Mouse (Mus musculus): ENCODE results near the gene Padi1. TPM values are rescaled to one million over a fixed set of nuclear protein-coding genes. Genes with fewer than 3 reads are reported as not detected.

Padi1 gene
- polyA plus RNA-seq, 1 experiment from 2014 or later: 1.0 TPM

GRCm38 (mm10) chr4:140862036-140862650 lies 16.6 kb upstream of the Padi1 start:
- H3K9ac ChIP-seq: no peak overlapping the region

GRCm38 (mm10) chr4:140860767-140861147 lies 15.2 kb upstream of the Padi1 start:
- Histone ChIP-seq H3K4me1 (no peaks in the 10 kb centered on the region; the same call in 1 of the 2 replicates), H3K27ac (replicated peaks) (no peak overlapping the region), H3K36me3 (no peaks in the 10 kb centered on the region), H3K9me3 (replicated peaks) (no peaks in the 10 kb centered on the region), H3K27me3 (no peaks in the 10 kb centered on the region), H3K9ac (no peak overlapping the region), H3K4me3 (replicated peaks) (no peak overlapping the region), H3K4me2 (replicated peaks) (no peak overlapping the region)
- 87% methylated on average over 7 of the region's 7 CpGs for WGBS
- no peak for ATAC-seq (ENCODE audit: insufficient number of reproducible peaks, low FRiP score, low TSS enrichment, low read depth)

More at GRCm38 (mm10) chr4:140862036-140862650, 16.6 kb upstream of the Padi1 start:
- H3K36me3 ChIP-seq: no peaks in the 10 kb centered on the region
- no peaks in the 10 kb centered on the region; the same call in 1 of the 2 replicates for H3K4me1 ChIP-seq
- no peaks in the 10 kb centered on the region for H3K27me3 ChIP-seq
- no peak overlapping the region for H3K4me3 ChIP-seq (replicated peaks)
- H3K27ac ChIP-seq (replicated peaks): no peak overlapping the region
- 76% methylated on average over 11 of the region's 11 CpGs for WGBS
- no peak for ATAC-seq (ENCODE audit: insufficient number of reproducible peaks, low FRiP score, low TSS enrichment, low read depth)
- no peak overlapping the region for H3K4me2 ChIP-seq (replicated peaks)
- no peaks in the 10 kb centered on the region for H3K9me3 ChIP-seq (replicated peaks)

DNA sequence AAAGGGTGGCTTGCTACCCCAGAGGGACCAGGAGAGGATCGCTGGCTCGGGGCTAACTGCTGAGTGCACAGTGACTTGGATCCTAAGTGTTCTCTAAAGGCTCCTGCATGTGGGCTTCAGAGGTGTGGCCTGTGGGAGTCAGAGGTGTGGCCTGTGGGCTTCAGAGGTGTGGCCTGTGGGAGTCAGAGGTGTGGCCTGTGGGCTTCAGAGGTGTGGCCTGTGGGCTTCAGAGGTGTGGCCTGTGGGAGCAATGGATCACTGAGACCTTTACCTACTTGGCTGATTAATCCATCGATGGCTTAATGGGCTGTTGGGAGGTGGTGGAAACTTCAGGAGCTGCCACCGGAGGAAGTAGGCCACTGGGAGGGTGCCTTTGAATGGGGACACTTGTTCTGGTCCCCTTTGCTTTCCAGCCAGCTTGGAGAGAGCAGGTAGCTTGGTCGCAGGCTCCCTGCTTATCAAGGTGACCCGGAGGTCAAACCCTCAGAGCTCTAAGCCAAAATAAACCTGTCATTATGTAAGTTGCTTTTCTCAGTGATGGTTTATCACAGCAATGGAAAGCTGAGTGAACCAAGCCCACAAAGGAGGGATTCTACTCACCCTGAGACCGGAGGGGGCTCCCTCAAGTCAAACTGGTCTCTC lies 14.7 kb upstream of the Padi1 start:
- no peak overlapping the region for H3K4me2 ChIP-seq (replicated peaks)
- ATAC-seq (ENCODE audit: insufficient number of reproducible peaks, low FRiP score, low TSS enrichment, low read depth): 0 out of 2 replicates have a peak, but pooled peaks have one; percentile 31
- H3K36me3 ChIP-seq: no peaks in the 10 kb centered on the region
- H3K27me3 ChIP-seq: no peaks in the 10 kb centered on the region
- no peak overlapping the region for H3K9ac ChIP-seq
- WGBS: 54% methylated on average over 7 of the region's 7 CpGs
- H3K9me3 ChIP-seq (replicated peaks): no peaks in the 10 kb centered on the region
- no peak overlapping the region for H3K4me3 ChIP-seq (replicated peaks)
- H3K4me1 ChIP-seq: no peaks in the 10 kb centered on the region; the same call in 1 of the 2 replicates
- no peak overlapping the region for H3K27ac ChIP-seq (replicated peaks)

GRCm38 (mm10) chr4:140859291-140859690 lies 13.7 kb upstream of the Padi1 start:
- no peak overlapping the region for H3K4me2 ChIP-seq (replicated peaks)
- no peak overlapping the region for H3K4me3 ChIP-seq (replicated peaks)
- H3K9ac ChIP-seq: no peak overlapping the region
- H3K27ac ChIP-seq (replicated peaks): no peak overlapping the region
- no peaks in the 10 kb centered on the region for H3K9me3 ChIP-seq (replicated peaks)
- peaks cover 3% of the 10 kb centered on the region; the same call in 1 of the 2 replicates for H3K4me1 ChIP-seq
- H3K27me3 ChIP-seq: no peaks in the 10 kb centered on the region
- H3K36me3 ChIP-seq: no peaks in the 10 kb centered on the region
- WGBS: 79% methylated on average over 11 of the region's 11 CpGs
- no peak for ATAC-seq (ENCODE audit: insufficient number of reproducible peaks, low FRiP score, low TSS enrichment, low read depth)

GRCm38 (mm10) chr4:140857813-140858212 lies 12.2 kb upstream of the Padi1 start:
- Histone ChIP-seq H3K9ac (no peak overlapping the region), H3K27ac (replicated peaks) (no peak overlapping the region), H3K36me3 (no peaks in the 10 kb centered on the region), H3K4me3 (replicated peaks) (no peak overlapping the region), H3K4me1 (peaks cover 3% of the 10 kb centered on the region; the same call in 1 of the 2 replicates), H3K9me3 (replicated peaks) (no peaks in the 10 kb centered on the region), H3K4me2 (replicated peaks) (no peak overlapping the region), H3K27me3 (no peaks in the 10 kb centered on the region)
- WGBS: 65% methylated on average over 7 of the region's 7 CpGs
- no peak for ATAC-seq (ENCODE audit: insufficient number of reproducible peaks, low FRiP score, low TSS enrichment, low read depth)

GRCm38 (mm10) chr4:140857041-140857440 lies 11.5 kb upstream of the Padi1 start:
- Histone ChIP-seq H3K9ac (no peak overlapping the region), H3K27ac (replicated peaks) (no peak overlapping the region), H3K4me2 (replicated peaks) (no peak overlapping the region), H3K27me3 (no peaks in the 10 kb centered on the region), H3K36me3 (no peaks in the 10 kb centered on the region), H3K9me3 (replicated peaks) (no peaks in the 10 kb centered on the region), H3K4me3 (replicated peaks) (no peak overlapping the region), H3K4me1 (peaks cover 3% of the 10 kb centered on the region; the same call in 1 of the 2 replicates)
- no peak for ATAC-seq (ENCODE audit: insufficient number of reproducible peaks, low FRiP score, low TSS enrichment, low read depth)
- 67% methylated on average over 5 of the region's 5 CpGs for WGBS

DNA sequence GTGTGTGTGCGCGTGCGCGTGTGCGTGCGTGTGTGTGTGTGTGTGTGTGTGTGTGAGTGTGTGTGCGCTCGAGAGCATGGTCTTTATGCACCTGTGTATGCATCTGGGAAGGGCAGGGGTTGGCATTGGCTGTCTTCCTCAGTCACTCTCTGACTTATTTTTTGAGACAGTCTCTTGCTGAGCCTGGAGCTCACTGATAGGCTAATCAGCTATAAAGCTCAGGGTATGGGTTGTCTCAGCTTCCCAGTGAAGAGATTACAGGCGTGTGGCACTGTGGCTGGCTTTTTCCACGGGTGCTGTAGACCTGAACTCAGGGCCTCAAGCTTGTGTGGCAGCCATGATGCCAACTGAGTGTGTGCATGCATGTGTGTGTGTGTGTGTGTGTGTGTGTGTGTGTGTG lies 9.6 kb upstream of the Padi1 start:
- no peak for ATAC-seq (ENCODE audit: insufficient number of reproducible peaks, low FRiP score, low TSS enrichment, low read depth)

GRCm38 (mm10) chr4:140854455-140854864 lies 8.9 kb upstream of the Padi1 start:
- no peak for ATAC-seq (ENCODE audit: insufficient number of reproducible peaks, low FRiP score, low TSS enrichment, low read depth)
- WGBS: 66% methylated on average over 10 of the region's 10 CpGs

More for the DNA sequence above, 9.6 kb upstream of the Padi1 start:
- Histone ChIP-seq H3K9ac (no peak overlapping the region), H3K4me1 (peaks cover 3% of the 10 kb centered on the region; the same call in 1 of the 2 replicates), H3K4me2 (replicated peaks) (no peak overlapping the region), H3K9me3 (replicated peaks) (no peaks in the 10 kb centered on the region), H3K36me3 (no peaks in the 10 kb centered on the region), H3K27me3 (no peaks in the 10 kb centered on the region), H3K4me3 (replicated peaks) (no peak overlapping the region), H3K27ac (replicated peaks) (no peak overlapping the region)
- WGBS: 91% methylated on average over 10 of the region's 10 CpGs

DNA sequence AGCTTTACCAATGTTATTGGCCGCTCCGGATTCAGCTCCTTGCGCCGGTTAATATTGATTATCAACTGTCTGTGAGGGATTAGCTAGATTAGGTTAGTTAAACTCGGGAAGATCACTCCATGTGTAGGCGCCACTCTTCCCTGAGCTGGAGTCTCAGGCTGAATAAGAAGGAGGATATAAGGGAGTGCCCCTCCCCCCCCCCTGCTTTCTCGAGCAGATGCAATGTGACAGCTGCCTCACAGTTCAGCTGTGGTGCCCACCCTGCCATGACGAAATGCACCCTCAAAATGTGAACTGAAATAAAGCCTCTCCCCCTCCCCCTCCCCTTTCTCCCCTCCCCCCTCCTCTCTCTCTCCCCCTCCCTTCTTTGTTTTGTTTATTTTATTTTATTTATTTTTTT lies 8.0 kb upstream of the Padi1 start:
- Histone ChIP-seq H3K4me2 (replicated peaks) (no peak overlapping the region), H3K4me1 (peaks cover 3% of the 10 kb centered on the region; the same call in 1 of the 2 replicates), H3K36me3 (no peaks in the 10 kb centered on the region), H3K4me3 (replicated peaks) (no peak overlapping the region), H3K27me3 (no peaks in the 10 kb centered on the region), H3K9me3 (replicated peaks) (no peaks in the 10 kb centered on the region), H3K27ac (replicated peaks) (no peak overlapping the region), H3K9ac (no peak overlapping the region)
- ATAC-seq (ENCODE audit: insufficient number of reproducible peaks, low FRiP score, low TSS enrichment, low read depth): no peak
- 53% methylated on average over 8 of the region's 8 CpGs for WGBS

More at GRCm38 (mm10) chr4:140854455-140854864, 8.9 kb upstream of the Padi1 start:
- Histone ChIP-seq H3K27me3 (no peaks in the 10 kb centered on the region), H3K9ac (no peak overlapping the region), H3K36me3 (no peaks in the 10 kb centered on the region), H3K4me3 (replicated peaks) (no peak overlapping the region), H3K9me3 (replicated peaks) (no peaks in the 10 kb centered on the region), H3K27ac (replicated peaks) (no peak overlapping the region), H3K4me2 (replicated peaks) (no peak overlapping the region), H3K4me1 (peaks cover 3% of the 10 kb centered on the region; the same call in 1 of the 2 replicates)

- Histone ChIP-seq H3K27ac (replicated peaks) (no peak overlapping the region), H3K4me1 (peaks cover 8% of the 10 kb centered on the region; the same call in 1 of the 2 replicates), H3K4me2 (replicated peaks) (no peak overlapping the region), H3K9ac (no peak overlapping the region), H3K9me3 (replicated peaks) (no peaks in the 10 kb centered on the region), H3K27me3 (no peaks in the 10 kb centered on the region), H3K36me3 (no peaks in the 10 kb centered on the region), H3K4me3 (replicated peaks) (no peak overlapping the region)
- 71% methylated on average over 11 of the region's 11 CpGs for WGBS
- no peak for ATAC-seq (ENCODE audit: insufficient number of reproducible peaks, low FRiP score, low TSS enrichment, low read depth)
These were observed 3.7 kb upstream of the Padi1 start for GRCm38 (mm10) chr4:140849310-140849709.

DNA sequence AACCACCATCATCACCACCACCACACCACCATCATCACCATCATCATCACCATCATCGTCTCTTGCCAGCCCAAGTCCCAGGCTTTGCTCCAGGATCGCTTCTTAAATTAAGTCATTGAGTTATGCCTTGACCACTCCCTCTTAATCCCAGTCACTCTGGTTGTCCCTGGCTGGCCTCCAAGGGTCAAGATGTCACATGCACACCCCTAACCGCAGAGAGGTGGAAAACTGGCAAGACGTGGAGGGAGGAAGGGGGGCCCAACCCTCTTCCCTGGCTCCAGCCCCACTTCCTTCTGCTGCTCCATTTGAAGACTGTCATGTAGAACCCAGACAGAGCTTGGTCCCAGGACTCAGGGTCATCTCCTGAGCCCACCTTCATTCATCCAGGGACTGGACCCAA lies 587 bp downstream of the Padi1 start:
- WGBS: 50% methylated on average over 4 of the region's 4 CpGs
- Histone ChIP-seq H3K36me3 (no peaks in the 10 kb centered on the region), H3K4me2 (replicated peaks) (no peak overlapping the region), H3K9ac (no peak overlapping the region), H3K4me3 (replicated peaks) (no peak overlapping the region), H3K27me3 (no peaks in the 10 kb centered on the region), H3K4me1 (peaks cover 11% of the 10 kb centered on the region), H3K9me3 (replicated peaks) (no peaks in the 10 kb centered on the region), H3K27ac (replicated peaks) (no peak overlapping the region)
- no peak for ATAC-seq (ENCODE audit: insufficient number of reproducible peaks, low FRiP score, low TSS enrichment, low read depth)

All from embryonic facial prominence, embryonic 15.5 days (tissue).